10 mouse cellular contexts compared by ENCODE assay signal in the genomic region with DNA sequence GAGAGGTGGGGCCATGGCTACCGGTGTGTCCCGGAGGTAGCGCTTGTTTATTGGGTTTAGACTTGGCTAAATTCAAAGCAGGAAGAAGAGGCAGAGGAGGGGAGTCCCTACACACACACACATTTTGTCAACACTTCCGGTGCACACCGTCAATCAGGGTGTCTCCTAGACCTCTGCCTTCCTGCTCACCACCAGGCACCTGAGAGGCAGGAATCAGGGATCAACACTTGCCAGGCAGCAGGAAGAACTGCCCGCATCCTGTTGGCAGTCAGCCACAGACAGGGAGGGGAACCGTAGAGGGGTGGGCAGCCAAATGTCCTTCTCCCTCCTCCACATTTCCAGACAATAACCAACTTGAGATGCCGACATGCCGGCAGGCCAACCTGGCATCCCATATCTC. TPM values are rescaled to one million over a fixed set of nuclear protein-coding genes. Genes with fewer than 3 reads are reported as not detected.
DNase-seq lines count a peak whose midpoint lies in the region; ATAC-seq lines count a peak whose summit lies in the region.
"Had no signal": no experiment of that assay in that cellular context is flagged by ENCODE, and none has a peak within 500 bp of the region (broad histone marks: within the 10 kb centered on the region; RNA-seq: fewer than 3 reads in every experiment).

No protein-coding gene starts in this region.

- WGBS in embryonic facial prominence, embryonic 13.5 days: 80% methylated on average over 9 of the region's 9 CpGs
- 90% methylated on average over 9 of the region's 9 CpGs for WGBS in embryonic facial prominence, embryonic 10.5 days
- WGBS in forebrain, embryonic 15.5 days: 58% methylated on average over 9 of the region's 9 CpGs
- 87% methylated on average over 9 of the region's 9 CpGs for WGBS in limb, embryonic 10.5 days

- H3K4me2 ChIP-seq in embryonic facial prominence, embryonic 13.5 days: no peak overlapping the region
- H3K4me2 ChIP-seq in forebrain, embryonic 15.5 days (replicated peaks): no peak overlapping the region

- H3K36me3 ChIP-seq in embryonic facial prominence, embryonic 13.5 days: no peaks in the 10 kb centered on the region
- 0 out of 2 replicates have a peak, but pooled peaks cover 9% of the 10 kb centered on the region for H3K36me3 ChIP-seq in embryonic facial prominence, embryonic 10.5 days (replicated peaks)
- no peaks in the 10 kb centered on the region for H3K36me3 ChIP-seq in forebrain, embryonic 15.5 days
- H3K36me3 ChIP-seq in limb, embryonic 10.5 days: no peaks in the 10 kb centered on the region

- H3K27me3 ChIP-seq in embryonic facial prominence, embryonic 13.5 days: no peaks in the 10 kb centered on the region
- 0 out of 2 replicates have a peak, but pooled peaks cover 14% of the 10 kb centered on the region for H3K27me3 ChIP-seq in embryonic facial prominence, embryonic 10.5 days (replicated peaks; ENCODE audit: low read depth, poor library complexity, severe bottlenecking)
- no peaks in the 10 kb centered on the region for H3K27me3 ChIP-seq in forebrain, embryonic 15.5 days
- H3K27me3 ChIP-seq in limb, embryonic 10.5 days (ENCODE audit: low read depth, poor library complexity, severe bottlenecking): no peaks in the 10 kb centered on the region

- peak overlapping the region; percentile 51 for H3K27ac ChIP-seq in embryonic facial prominence, embryonic 13.5 days
- H3K27ac ChIP-seq in embryonic facial prominence, embryonic 10.5 days (replicated peaks): no peak overlapping the region
- H3K27ac ChIP-seq in forebrain, embryonic 15.5 days (replicated peaks): peak overlapping the region; percentile 75
- no peak overlapping the region for H3K27ac ChIP-seq in limb, embryonic 10.5 days

- H3K4me3 ChIP-seq in embryonic facial prominence, embryonic 13.5 days: no peak overlapping the region
- H3K4me3 ChIP-seq in embryonic facial prominence, embryonic 10.5 days: no peak overlapping the region
- no peak overlapping the region for H3K4me3 ChIP-seq in forebrain, embryonic 15.5 days
- H3K4me3 ChIP-seq in limb, embryonic 10.5 days: no peak overlapping the region

- H3K4me1 ChIP-seq in embryonic facial prominence, embryonic 13.5 days: peaks cover 49% of the 10 kb centered on the region
- H3K4me1 ChIP-seq in embryonic facial prominence, embryonic 10.5 days: peaks cover 53% of the 10 kb centered on the region
- peaks cover 35% of the 10 kb centered on the region for H3K4me1 ChIP-seq in forebrain, embryonic 15.5 days
- H3K4me1 ChIP-seq in limb, embryonic 10.5 days: peaks cover 29% of the 10 kb centered on the region

- no peaks in the 10 kb centered on the region for H3K9me3 ChIP-seq in embryonic facial prominence, embryonic 13.5 days
- H3K9me3 ChIP-seq in embryonic facial prominence, embryonic 10.5 days: no peaks in the 10 kb centered on the region
- H3K9me3 ChIP-seq in forebrain, embryonic 15.5 days: no peaks in the 10 kb centered on the region
- no peaks in the 10 kb centered on the region for H3K9me3 ChIP-seq in limb, embryonic 10.5 days (replicated peaks)

- no peak for ATAC-seq in embryonic facial prominence, embryonic 13.5 days (ENCODE audit: insufficient number of reproducible peaks, insufficient read depth, low FRiP score, low TSS enrichment, low read depth)
- ATAC-seq in forebrain, embryonic 15.5 days (replicated peaks): peak; percentile 26
- ATAC-seq in frontal cortex, adult (ENCODE audit: low TSS enrichment): no peak

- DNase-seq in embryonic facial prominence, embryonic 10.5 days (ENCODE audit: low spot score): no peak
- DNase-seq in left cerebral cortex, postnatal 4 days: peak; percentile 61
- DNase-seq in left cerebral cortex, adult 18-20 months (ENCODE audit: low spot score in 2 of 2): no peak
- peak; percentile 62 for DNase-seq in naive thymus-derived CD4-positive, alpha-beta T cell, adult 2 months (ENCODE audit: low read depth)
- no peak for DNase-seq in limb, embryonic 10.5 days (ENCODE audit: low spot score)
- DNase-seq: layer of hippocampus, postnatal 36 days had no signal

- intact Hi-C loops in left cerebral cortex, postnatal 4 days (cut with DNase I): no loop called here

- H3K9ac ChIP-seq in embryonic facial prominence, embryonic 13.5 days: no peak overlapping the region
- no peak overlapping the region for H3K9ac ChIP-seq in forebrain, embryonic 15.5 days (replicated peaks)

RNA-seq across cellular contexts. Expression of a gene that starts 56.5 kb away (rescaled TPM):
- 2.9 and 3.1 TPM in 2 replicates for polyA plus RNA-seq in embryonic facial prominence, embryonic 13.5 days (2015; fragmentation: Nextera tagmentation; extraction: Ambion mirVana)
- polyA plus RNA-seq in embryonic facial prominence, embryonic 10.5 days (2016; fragmentation: Nextera tagmentation; extraction: Ambion mirVana): 1.2 and 1.5 TPM in 2 replicates
- 1 to 10 TPM; 5.0 to 5.2 TPM for total RNA-seq in left cerebral cortex, postnatal 4 days (2021)
- 1 to 10 TPM; 4.3 to 5.3 TPM for total RNA-seq in left cerebral cortex, adult 18-20 months (2021)
- 5.8 and 7.2 TPM in 2 replicates for polyA plus RNA-seq in forebrain, embryonic 15.5 days (2015; fragmentation: Nextera tagmentation; extraction: Ambion mirVana)
- polyA plus RNA-seq in limb, embryonic 10.5 days (2016; fragmentation: Nextera tagmentation; extraction: Ambion mirVana): 0.67 and 0.86 TPM in 2 replicates
- total RNA-seq: CH12.LX had no signal

Comparison
In these comparisons a context has a peak if more than half of its experiments do, and no peak if none do; other contexts are left out.
1. H3K27ac ChIP-seq: peak in embryonic facial prominence, embryonic 13.5 days (single experiment) and forebrain, embryonic 15.5 days (single experiment); none in embryonic facial prominence, embryonic 10.5 days (single experiment) and limb, embryonic 10.5 days (single experiment).
2. DNase-seq: peak in left cerebral cortex, postnatal 4 days (single experiment) and naive thymus-derived CD4-positive, alpha-beta T cell, adult 2 months (single experiment); none in embryonic facial prominence, embryonic 10.5 days (single experiment), left cerebral cortex, adult 18-20 months (0 of 2) and limb, embryonic 10.5 days (single experiment).